Mouse (Mus musculus) kidney, postnatal 0 days (tissue): ENCODE results near the gene Taf4. TPM values are rescaled to one million over a fixed set of nuclear protein-coding genes. Genes with fewer than 3 reads are reported as not detected.

Experiments used
- ATAC-seq: fragments of 200-750 bp; cut with Nextera tagmentation; replicated peaks from 2 replicates; pipeline ENCODE4 v1.8.0; 2017; ENCODE audit warnings: low read depth, moderate number of reproducible peaks, moderate TSS enrichment, moderate library complexity; ENCODE audit not compliant: low FRiP score
- DNase-seq: peaks from one replicate; pipeline ENCODE4 v3.0.0-alpha.2; 2016; ENCODE audit warnings: low spot score
- H3K27ac ChIP-seq: fragments of 300-500 bp; sonication (generic); 2 replicates; pipeline ENCODE4 v1.5.1; 2014; ENCODE audit warnings: mild to moderate bottlenecking
- H3K27me3 ChIP-seq: fragments of 300-500 bp; sonication (generic); 2 replicates; pipeline ENCODE4 v1.6.1; 2014; ENCODE audit warnings: low read length, mixed read lengths; ENCODE audit not compliant: insufficient read depth
- H3K36me3 ChIP-seq: fragments of 300-500 bp; sonication (generic); 2 replicates; pipeline ENCODE4 v1.6.1; 2014; ENCODE audit warnings: low read length, mixed read lengths; ENCODE audit not compliant: insufficient read depth
- H3K4me1 ChIP-seq: fragments of 300-500 bp; sonication (generic); replicated peaks from 2 replicates; pipeline ENCODE4 v1.6.1; 2014; ENCODE audit warnings: antibody characterized with exemption, low read length, mixed read lengths; ENCODE audit not compliant: insufficient read depth
- H3K4me2 ChIP-seq: fragments of 300-500 bp; sonication (generic); 2 replicates; pipeline ENCODE4 v1.6.1; 2014; ENCODE audit warnings: mild to moderate bottlenecking, low read length, moderate library complexity, mixed read lengths
- H3K4me3 ChIP-seq: fragments of 300-500 bp; sonication (generic); replicated peaks from 2 replicates; pipeline ENCODE4 v1.5.1; 2014; ENCODE audit warnings: low read depth, low read length
- H3K9ac ChIP-seq: fragments of 300-500 bp; sonication (generic); 2 replicates; pipeline ENCODE4 v1.6.1; 2014; ENCODE audit warnings: low read depth, low read length
- H3K9me3 ChIP-seq: fragments of 300-500 bp; sonication (generic); replicated peaks from 2 replicates; pipeline ENCODE4 v1.6.1; 2016; ENCODE audit warnings: low read length, inconsistent platforms, mixed read lengths
- CTCF ChIP-seq: IDR thresholded peaks from 2 replicates; pipeline ENCODE4 v1.5.1; 2016; ENCODE audit warnings: antibody characterized with exemption, low read depth, mild to moderate bottlenecking, moderate library complexity
- WGBS: fragments of 180-500 bp; shearing (Covaris S2); extraction: QIAGEN DNeasy Blood & Tissue Kit; methylation state at CpG from one replicate; pipeline ENCODE4 v1.1.7; 2014; 5-methylcytosine and 5-hydroxymethylcytosine counted together
- polyA plus RNA-seq: library from polyadenylated mRNA; unstranded; fragments of >200 nt; fragmentation: Nextera tagmentation; extraction: Ambion mirVana; gene quantifications from 2 replicates; pipeline ENCODE4 v1.2.1, GENCODE M21; 2015

Taf4 gene
- polyA plus RNA-seq, 1 experiment from 2014 or later: 3.3 TPM

DNA sequence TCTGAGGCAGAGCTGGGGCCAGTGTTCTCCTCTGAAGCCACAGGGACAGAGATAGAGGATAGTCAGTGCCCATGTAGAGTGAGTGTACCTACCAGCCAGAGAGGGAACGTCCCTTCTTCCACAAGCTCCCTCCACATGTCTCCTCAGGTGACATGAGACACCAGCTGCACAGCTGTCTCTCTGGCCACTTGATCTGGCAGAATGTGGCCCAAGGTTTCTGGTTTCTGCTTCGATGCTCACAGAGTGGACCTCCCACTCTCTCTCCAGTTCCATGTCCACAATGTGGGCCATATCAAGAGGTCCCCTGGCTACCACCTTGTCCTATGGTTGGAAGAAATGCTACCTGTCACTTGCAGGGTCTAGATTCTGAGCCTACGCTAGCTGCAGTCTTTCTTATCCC is 85.4 kb downstream of the Taf4 start:
- peak; percentile 19 for DNase-seq
- no peak; the same call in 1 of the 2 replicates for ATAC-seq
- 39% methylated on average over 3 of the region's 3 CpGs for WGBS

GRCm38 (mm10) chr2:179884561-179884960 is 91.9 kb downstream of the Taf4 start:
- 26% methylated on average over 7 of the region's 7 CpGs for WGBS
- ATAC-seq (no peak), DNase-seq (no peak)
- no peaks in the 10 kb centered on the region for H3K4me1 ChIP-seq
- TF ChIP-seq CTCF: no peak
- no peaks in the 10 kb centered on the region for H3K9me3 ChIP-seq
- H3K27me3 ChIP-seq: no peaks in the 10 kb centered on the region
- H3K27ac ChIP-seq: no peak overlapping the region
- H3K9ac ChIP-seq: no peak overlapping the region
- H3K4me3 ChIP-seq: no peak overlapping the region
- no peaks in the 10 kb centered on the region for H3K36me3 ChIP-seq
- H3K4me2 ChIP-seq: no peak overlapping the region

More for the DNA sequence above, 85.4 kb downstream of the Taf4 start:
- Histone ChIP-seq H3K9me3 (no peaks in the 10 kb centered on the region), H3K4me1 (no peaks in the 10 kb centered on the region), H3K9ac (no peak overlapping the region), H3K36me3 (no peaks in the 10 kb centered on the region), H3K4me3 (no peak overlapping the region), H3K27me3 (no peaks in the 10 kb centered on the region), H3K27ac (no peak overlapping the region), H3K4me2 (no peak overlapping the region)
- TF ChIP-seq CTCF: no peak

DNA sequence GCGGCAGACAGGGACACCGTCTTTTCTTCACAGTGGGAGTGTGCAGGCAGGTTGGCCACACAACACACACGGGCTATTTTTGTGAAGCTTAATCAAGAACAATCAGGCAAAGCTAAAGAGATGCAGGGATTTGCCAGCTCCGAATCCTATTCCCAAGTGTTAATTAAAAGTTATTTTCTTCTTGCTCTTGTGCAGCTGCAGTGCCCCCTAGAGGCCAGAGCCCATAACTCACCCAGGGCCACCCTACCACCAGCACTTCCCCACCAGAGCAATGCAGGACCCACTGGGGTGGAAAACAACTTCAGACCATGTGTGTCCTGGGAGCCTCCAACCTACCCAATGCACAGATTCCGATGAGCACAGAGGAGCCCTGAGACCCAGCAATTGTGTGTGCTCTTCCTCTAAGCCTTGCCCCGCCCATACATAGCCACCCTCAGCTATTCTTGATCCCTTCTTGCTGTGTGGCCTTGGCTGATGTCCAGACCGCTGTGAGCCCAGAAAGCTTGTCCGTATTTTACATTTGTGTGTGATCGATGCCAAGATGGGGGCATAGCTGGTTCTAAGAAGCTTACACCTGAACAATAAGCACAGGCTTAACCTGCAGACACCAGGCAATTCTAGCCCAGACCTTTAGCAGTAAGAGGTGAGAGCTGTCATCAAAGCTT is 98.8 kb downstream of the Taf4 start:
- Histone ChIP-seq H3K27ac (no peak overlapping the region), H3K4me2 (no peak overlapping the region), H3K27me3 (no peaks in the 10 kb centered on the region), H3K4me1 (no peaks in the 10 kb centered on the region), H3K9ac (no peak overlapping the region), H3K36me3 (no peaks in the 10 kb centered on the region), H3K9me3 (no peaks in the 10 kb centered on the region), H3K4me3 (no peak overlapping the region)
- WGBS: 71% methylated on average over 9 of the region's 9 CpGs
- peak; percentile 45 for DNase-seq
- ATAC-seq: no peak
- TF ChIP-seq CTCF: peak; percentile 71

DNA sequence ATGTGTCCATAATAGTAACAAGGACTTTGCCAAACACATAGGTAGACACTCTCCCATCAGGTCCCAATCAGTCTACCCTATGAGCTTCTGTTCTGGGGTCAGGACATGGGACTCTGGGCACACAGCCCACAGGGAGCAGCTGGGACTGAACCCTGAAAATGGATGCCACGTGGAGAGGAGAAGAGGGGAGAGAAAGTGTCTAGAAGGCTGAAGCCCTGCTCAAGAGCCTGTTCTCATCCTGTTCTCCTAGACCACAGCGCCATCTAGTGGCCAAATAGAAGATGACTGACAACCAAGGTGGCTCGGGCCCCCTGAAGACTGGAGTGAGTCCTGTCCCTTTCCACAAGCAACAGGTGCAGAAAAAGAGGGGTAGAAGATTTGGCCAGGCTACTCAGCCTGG is 101.3 kb downstream of the Taf4 start:
- H3K4me3 ChIP-seq: no peak overlapping the region
- DNase-seq (peak; percentile 89), ATAC-seq (peak; percentile 58; the same call in 1 of the 2 replicates)
- WGBS: 0% methylated on average over 3 of the region's 3 CpGs
- H3K9me3 ChIP-seq: no peaks in the 10 kb centered on the region
- H3K36me3 ChIP-seq: no peaks in the 10 kb centered on the region
- H3K4me2 ChIP-seq: no peak overlapping the region
- no peaks in the 10 kb centered on the region for H3K27me3 ChIP-seq
- no peaks in the 10 kb centered on the region for H3K4me1 ChIP-seq
- TF ChIP-seq CTCF: peak; percentile 92
- H3K27ac ChIP-seq: no peak overlapping the region
- no peak overlapping the region for H3K9ac ChIP-seq

DNA sequence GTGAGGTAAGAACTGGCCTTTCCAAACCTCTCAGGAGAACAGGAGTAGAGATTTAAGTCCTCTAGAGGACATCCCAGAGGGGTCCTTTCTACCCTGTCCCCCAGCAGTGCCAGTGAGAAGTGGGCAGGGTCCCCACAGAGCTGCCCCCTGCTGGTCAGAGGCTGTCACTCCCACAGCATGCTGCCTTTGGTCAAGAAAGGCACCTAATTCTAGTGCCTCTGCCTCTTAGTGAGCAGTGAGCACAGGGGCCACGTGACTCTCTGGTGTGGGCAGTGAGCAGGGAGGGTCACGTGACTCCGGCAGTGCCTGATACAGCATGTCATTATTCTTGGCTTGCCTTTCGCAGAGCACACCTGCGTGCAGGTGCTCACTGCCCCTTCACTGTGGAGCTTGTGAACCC is 103.1 kb downstream of the Taf4 start:
- peak; percentile 26 for DNase-seq
- H3K27ac ChIP-seq: no peak overlapping the region
- no peak overlapping the region for H3K4me2 ChIP-seq
- H3K9me3 ChIP-seq: no peaks in the 10 kb centered on the region
- no peak; the same call in 1 of the 2 replicates for ATAC-seq
- H3K27me3 ChIP-seq: no peaks in the 10 kb centered on the region
- H3K9ac ChIP-seq: no peak overlapping the region
- no peak overlapping the region for H3K4me3 ChIP-seq
- no peaks in the 10 kb centered on the region for H3K4me1 ChIP-seq
- H3K36me3 ChIP-seq: no peaks in the 10 kb centered on the region
- peak; percentile 64 for TF ChIP-seq CTCF
- WGBS: 35% methylated on average over 5 of the region's 5 CpGs

- no peaks in the 10 kb centered on the region for H3K27me3 ChIP-seq
- H3K9ac ChIP-seq: no peak overlapping the region
- H3K4me3 ChIP-seq: no peak overlapping the region
- DNase-seq (peak; percentile 64), ATAC-seq (no peak)
- no peak overlapping the region for H3K4me2 ChIP-seq
- 68% methylated on average over 5 of the region's 5 CpGs for WGBS
- H3K9me3 ChIP-seq: no peaks in the 10 kb centered on the region
- no peaks in the 10 kb centered on the region for H3K36me3 ChIP-seq
- H3K4me1 ChIP-seq: no peaks in the 10 kb centered on the region
- TF ChIP-seq CTCF: peak; percentile 74
- no peak overlapping the region for H3K27ac ChIP-seq
Measured at GRCm38 (mm10) chr2:179872724-179873123, 103.7 kb downstream of the Taf4 start.

DNA sequence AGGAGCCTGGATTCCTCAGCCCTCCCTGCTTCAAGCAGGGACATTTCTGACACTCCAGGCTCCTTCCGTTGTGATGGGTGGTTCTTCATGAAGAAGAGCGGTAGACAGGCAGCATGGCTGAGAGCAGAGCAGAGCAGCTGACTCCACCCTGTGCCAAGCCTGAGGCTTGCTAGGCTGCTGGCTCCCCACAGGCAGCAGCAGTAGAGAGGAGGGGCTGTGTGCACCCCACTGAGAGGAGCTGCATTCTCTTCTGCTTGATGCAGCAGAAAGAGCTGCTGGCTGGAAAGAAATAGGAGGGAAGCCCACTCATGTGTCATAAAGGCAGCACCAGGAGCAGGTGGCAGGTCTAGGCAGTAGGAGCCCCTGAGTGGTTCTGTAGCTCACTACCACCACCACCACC is 106.6 kb downstream of the Taf4 start:
- Histone ChIP-seq H3K4me3 (no peak overlapping the region), H3K4me2 (no peak overlapping the region), H3K9me3 (no peaks in the 10 kb centered on the region), H3K4me1 (no peaks in the 10 kb centered on the region), H3K27me3 (no peaks in the 10 kb centered on the region), H3K9ac (no peak overlapping the region), H3K27ac (no peak overlapping the region), H3K36me3 (no peaks in the 10 kb centered on the region)
- no peak for DNase-seq
- 46% methylated on average over 2 of the region's 2 CpGs for WGBS
- TF ChIP-seq CTCF: no peak
- no peak for ATAC-seq
